Mouse (Mus musculus) E14TG2a.4 (cell line): ENCODE results near the gene Mpp3.

Experiments used
- CTCF ChIP-seq: conservative IDR thresholded peaks from 2 replicates; pipeline ENCODE4 v1.5.1; 2014; ENCODE audit warnings: low read length
- POU5F1 ChIP-seq: IDR thresholded peaks from 2 replicates; pipeline ENCODE4 v1.6.1; 2014; ENCODE audit warnings: low read length, borderline replicate concordance

DNA sequence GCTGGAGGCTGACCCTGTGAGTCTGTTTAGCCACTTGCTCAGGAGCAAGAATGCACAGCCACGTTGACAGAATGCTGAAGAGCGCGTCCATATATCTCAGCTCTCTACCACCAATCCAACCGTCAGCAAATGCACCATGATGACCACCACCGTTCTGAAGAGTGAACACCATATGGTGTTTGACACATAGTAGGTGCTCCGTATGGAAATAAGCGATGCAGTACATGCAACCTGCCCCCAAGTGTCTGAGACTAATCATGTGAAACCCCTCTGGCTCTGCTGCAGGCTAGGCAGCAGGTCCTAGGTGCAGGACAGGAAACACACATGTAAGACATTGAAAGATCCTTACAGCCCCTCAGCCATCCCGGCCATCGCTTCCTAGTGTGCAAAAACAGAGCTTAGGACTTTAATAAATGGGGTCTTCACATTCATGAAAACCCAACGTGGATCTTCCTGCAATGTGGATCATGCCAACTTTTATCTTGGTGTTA, 44.8 kb downstream of the Mpp3 start:
- TF ChIP-seq CTCF = no peak
- no peak for TF ChIP-seq POU5F1
